Mouse (Mus musculus): ENCODE measurements around the gene Dnajc11.

Gene Dnajc11

GRCm38 (mm10) chr4:151933505-151934214, at the start of gene Dnajc11:
Dnajc11 (plus strand) TSS chr4:151933691.
- peak; percentile 82 for DNase-seq (ENCODE audit: low read depth, low spot score)

GRCm38 (mm10) chr4:151893241-151893640, 40.2 kb upstream of the Dnajc11 start:
- DNase-seq (ENCODE audit: low read depth, low spot score): no peak

DNA sequence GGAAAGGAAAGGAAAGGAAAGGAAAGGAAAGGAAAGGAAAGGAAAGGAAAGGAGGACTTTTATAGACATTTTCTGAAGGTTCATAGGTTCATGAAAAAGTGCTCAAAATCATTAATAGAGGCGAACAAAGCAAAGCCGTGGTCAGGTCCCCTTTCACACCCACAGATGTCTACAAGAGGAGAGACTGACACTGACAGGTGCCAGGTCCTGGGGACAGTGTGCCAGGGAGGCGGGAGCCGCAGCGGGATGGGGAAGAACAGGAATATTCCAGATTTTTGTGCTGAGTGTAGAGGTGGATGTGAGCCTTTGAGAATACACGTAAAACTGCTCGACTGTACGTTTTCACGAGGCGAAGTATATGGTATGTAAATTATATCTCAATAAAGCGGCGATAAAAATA, 38.6 kb upstream of the Dnajc11 start:
- DNase-seq (ENCODE audit: low read depth, low spot score): no peak

DNA sequence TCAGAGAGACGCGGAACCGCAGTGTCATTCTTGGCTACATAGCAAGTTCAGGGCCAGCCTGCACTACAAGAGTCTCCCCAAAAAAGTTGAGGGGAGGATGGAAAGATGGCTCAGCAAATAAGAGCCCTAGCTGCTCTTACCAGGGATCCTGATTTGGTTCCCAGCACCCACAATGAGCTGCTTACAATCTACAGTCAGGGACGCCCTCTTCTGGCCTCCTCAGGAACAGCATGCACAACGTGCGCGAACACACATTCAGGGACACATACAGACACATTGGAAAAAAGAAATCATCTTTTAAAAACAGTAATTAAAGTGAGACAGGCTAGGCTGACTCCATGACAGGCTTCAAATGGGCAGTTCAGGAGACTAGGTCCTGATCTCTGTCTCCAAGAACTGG, 37.9 kb upstream of the Dnajc11 start:
- no peak for DNase-seq (ENCODE audit: low read depth, low spot score)

DNA sequence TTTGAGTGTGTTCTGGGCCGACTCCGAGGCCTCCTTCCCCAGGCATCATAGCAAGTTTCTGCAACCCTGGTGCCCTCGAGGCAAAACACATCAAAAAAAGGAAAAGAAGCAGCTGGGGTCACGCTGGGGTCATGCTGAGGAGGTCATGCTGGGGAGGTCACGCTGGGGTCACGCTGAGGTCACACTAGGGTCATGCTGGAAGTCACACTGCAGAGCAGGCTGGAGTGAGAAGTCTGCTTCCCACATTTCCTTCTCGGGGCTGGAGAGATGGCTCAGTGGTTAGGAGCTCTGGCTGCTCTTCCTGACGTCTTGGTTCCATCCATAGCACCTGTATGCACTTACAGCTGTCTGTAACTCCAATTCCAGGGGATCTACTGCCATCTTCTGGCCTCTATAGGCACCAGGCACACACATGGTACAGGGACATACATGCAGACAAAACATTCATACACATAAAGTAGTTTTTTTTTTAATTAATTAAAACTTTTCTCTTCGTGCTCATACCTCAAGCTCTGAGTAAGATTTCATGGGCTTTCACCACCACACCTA, 36.3 kb upstream of the Dnajc11 start:
- no peak for DNase-seq (ENCODE audit: low read depth, low spot score)

GRCm38 (mm10) chr4:151898600-151899245, 34.8 kb upstream of the Dnajc11 start:
- no peak for DNase-seq (ENCODE audit: low read depth, low spot score)

GRCm38 (mm10) chr4:151899707-151900384, 33.6 kb upstream of the Dnajc11 start:
- no peak for DNase-seq (ENCODE audit: low read depth, low spot score)

- no peak for DNase-seq (ENCODE audit: low read depth, low spot score)
Measured at GRCm38 (mm10) chr4:151900735-151901134, 32.8 kb upstream of the Dnajc11 start.

DNA sequence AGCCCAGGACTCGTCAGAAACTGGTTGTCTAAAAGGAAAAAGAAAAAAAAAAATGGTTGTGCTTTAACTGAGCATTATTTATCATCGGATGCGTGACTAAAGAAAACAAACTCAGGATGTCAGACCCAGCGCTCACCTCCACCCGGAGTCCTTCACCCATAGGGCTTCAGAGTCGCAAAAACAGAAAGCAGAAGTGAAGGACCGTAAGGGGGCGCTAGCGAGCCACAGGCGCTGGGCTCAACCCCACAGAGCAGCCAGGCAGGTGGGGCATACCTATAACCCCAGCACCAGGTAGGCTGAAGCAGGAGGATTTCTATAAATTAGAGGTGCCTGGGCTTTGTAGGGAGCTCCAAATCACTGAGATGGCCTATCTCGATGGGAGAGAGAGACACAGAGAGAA, 32.1 kb upstream of the Dnajc11 start:
- no peak for DNase-seq (ENCODE audit: low read depth, low spot score)

GRCm38 (mm10) chr4:151902046-151902688, 31.3 kb upstream of the Dnajc11 start:
- DNase-seq (ENCODE audit: low read depth, low spot score): no peak

GRCm38 (mm10) chr4:151902689-151903241, 30.7 kb upstream of the Dnajc11 start:
- DNase-seq (ENCODE audit: low read depth, low spot score): no peak

DNA sequence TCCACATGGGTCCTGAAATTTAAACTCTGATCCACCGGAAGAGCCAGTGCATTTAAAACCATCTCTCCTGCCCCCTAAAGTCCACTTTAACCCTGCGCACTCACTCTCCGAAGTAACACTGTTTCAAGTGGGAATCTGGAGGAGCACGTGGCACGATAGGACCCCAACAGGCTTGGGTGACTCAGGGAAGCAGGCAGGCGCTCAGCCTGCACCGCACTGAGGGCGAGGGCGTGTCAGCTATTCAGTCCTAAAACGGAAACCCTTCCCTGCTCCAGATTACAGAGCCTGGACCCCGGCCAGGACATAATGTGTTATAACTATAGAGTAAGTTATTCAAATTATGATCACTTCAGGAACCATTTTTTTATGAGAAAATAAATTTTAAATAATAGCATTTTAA, 29.4 kb upstream of the Dnajc11 start:
- no peak for DNase-seq (ENCODE audit: low read depth, low spot score)

- no peak for DNase-seq (ENCODE audit: low read depth, low spot score)
Measured at GRCm38 (mm10) chr4:151905621-151906020, 27.9 kb upstream of the Dnajc11 start.

GRCm38 (mm10) chr4:151907577-151908343, 25.7 kb upstream of the Dnajc11 start:
- DNase-seq (ENCODE audit: low read depth, low spot score): no peak

- DNase-seq (ENCODE audit: low read depth, low spot score): no peak
Measured at GRCm38 (mm10) chr4:151908809-151909208, 24.7 kb upstream of the Dnajc11 start.

- no peak for DNase-seq (ENCODE audit: low read depth, low spot score)
Measured at GRCm38 (mm10) chr4:151916271-151916670, 17.2 kb upstream of the Dnajc11 start.

GRCm38 (mm10) chr4:151919135-151919840, 14.2 kb upstream of the Dnajc11 start:
- DNase-seq (ENCODE audit: low read depth, low spot score): no peak

DNA sequence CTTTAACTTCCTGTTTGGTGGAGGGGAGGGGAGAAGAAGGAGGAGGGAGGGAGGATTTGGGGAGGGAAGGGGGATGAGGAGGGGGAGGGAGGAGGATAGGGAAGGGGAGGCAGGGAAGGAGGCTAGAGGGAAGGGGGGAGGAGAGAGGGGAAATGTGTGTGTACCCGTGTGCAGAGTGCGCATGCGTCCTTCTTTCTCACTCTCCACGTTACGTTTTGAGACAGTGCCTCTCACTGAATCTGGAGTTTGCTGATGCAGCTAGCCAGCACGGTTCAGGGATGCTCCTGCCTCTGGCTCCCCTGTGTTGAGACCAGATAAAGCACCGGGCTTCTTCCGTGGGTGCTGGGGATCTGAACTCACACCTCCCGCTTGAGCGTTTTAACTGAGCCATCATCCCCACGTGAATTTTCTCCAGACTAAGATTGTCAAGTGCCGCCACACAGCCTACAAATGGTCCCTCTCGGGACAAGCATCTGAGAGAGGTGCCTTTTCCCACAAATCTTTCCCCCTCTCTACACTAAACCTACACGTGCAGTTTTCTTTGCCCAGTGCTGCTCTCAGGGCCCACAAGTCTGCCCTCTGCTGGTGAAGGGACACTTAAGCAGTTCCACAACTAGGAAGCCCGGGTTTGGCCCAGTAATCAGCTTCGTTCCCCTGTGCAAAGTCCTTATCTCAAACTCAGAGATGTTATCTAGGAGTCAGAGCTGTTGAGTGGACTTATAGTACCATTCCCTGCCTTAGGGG, 13.4 kb upstream of the Dnajc11 start:
- DNase-seq (ENCODE audit: low read depth, low spot score): no peak

- no peak for DNase-seq (ENCODE audit: low read depth, low spot score)
Measured at GRCm38 (mm10) chr4:151922124-151922523, 11.4 kb upstream of the Dnajc11 start.

Data from brain, embryonic 18.5 days (tissue).